Mouse (Mus musculus): ENCODE data around the gene Txnip. TPM values are rescaled to one million over a fixed set of nuclear protein-coding genes. Genes with fewer than 3 reads are reported as not detected.

Txnip gene
- polyA plus RNA-seq, 1 experiment = 110 TPM

GRCm38 (mm10) chr3:96570643-96571042, 12.9 kb downstream of the Txnip start:
- no peak for DNase-seq (ENCODE audit: low read depth)
- TF ChIP-seq POLR2A (IDR thresholded peaks at IDR 0.05; ENCODE audit: borderline replicate concordance, extremely low read depth, insufficient read depth, insufficient read length, poor library complexity, severe bottlenecking) = no peak
- TF ChIP-seq CTCF (IDR thresholded peaks at IDR 0.05; ENCODE audit: borderline replicate concordance, extremely low read depth, insufficient read depth, insufficient read length) = no peak

DNA sequence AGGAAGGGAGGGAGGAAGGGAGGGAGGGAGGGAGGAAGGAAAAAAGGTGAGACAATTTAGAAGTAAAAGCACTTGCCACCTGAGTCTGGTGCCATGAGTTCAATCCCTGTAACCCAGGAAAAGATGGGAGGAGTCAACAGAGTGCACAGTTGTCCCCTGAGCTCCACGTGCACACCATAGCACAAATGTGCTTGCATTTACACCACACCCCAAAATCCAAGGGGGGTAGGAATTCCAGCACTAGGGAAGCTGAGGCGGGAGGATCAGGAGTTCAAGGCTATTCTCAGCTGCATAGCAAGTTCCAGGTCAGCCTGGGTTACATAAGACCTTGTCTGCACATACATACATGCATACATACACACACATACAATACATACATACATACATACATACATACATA, 13.6 kb downstream of the Txnip start:
- TF ChIP-seq POLR2A (IDR thresholded peaks at IDR 0.05; ENCODE audit: borderline replicate concordance, extremely low read depth, insufficient read depth, insufficient read length, poor library complexity, severe bottlenecking) (no peak), CTCF (IDR thresholded peaks at IDR 0.05; ENCODE audit: borderline replicate concordance, extremely low read depth, insufficient read depth, insufficient read length) (no peak)
- no peak for DNase-seq (ENCODE audit: low read depth)

DNA sequence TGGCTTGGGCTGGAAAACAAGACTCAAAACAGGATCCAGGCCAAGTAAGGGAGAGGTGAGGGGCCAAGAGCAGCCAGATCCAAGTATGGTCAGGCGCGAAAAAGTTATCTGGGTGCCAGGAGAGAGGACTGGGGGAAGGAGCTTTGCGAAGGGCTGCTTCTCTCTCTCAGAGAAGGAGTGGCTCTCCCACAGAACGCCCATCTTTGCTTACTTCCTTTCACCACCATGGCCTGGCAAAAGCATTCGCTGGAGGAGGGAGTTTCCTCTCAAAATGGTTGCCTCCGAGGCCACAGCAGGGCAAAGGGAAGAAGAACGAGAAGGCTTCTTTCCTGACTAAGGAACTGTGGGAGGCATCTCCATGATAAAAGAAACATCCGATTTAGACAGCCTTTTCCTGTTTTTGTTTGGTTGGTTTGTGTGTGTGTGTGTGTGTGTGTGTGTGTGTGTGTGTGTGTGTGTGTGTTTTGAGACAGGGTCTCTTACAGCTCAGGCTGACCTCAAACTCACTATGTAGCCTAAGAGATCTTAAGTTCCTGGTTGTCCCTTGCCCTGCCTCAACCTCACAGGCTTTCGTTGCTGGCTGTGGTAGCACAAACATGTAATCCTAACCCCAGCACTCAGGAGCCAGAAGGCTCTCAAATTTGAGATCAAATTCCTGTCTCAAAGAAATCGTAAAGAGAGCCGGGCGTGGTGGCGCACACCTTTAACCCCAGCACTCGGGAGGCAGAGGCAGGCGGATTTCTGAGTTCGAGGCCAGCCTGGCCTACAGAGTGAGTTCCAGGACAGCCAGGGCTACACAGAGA, 14.3 kb downstream of the Txnip start:
- DNase-seq (ENCODE audit: low read depth) = no peak
- TF ChIP-seq POLR2A (IDR thresholded peaks at IDR 0.05; ENCODE audit: borderline replicate concordance, extremely low read depth, insufficient read depth, insufficient read length, poor library complexity, severe bottlenecking) = no peak
- no peak for TF ChIP-seq CTCF (IDR thresholded peaks at IDR 0.05; ENCODE audit: borderline replicate concordance, extremely low read depth, insufficient read depth, insufficient read length)

DNA sequence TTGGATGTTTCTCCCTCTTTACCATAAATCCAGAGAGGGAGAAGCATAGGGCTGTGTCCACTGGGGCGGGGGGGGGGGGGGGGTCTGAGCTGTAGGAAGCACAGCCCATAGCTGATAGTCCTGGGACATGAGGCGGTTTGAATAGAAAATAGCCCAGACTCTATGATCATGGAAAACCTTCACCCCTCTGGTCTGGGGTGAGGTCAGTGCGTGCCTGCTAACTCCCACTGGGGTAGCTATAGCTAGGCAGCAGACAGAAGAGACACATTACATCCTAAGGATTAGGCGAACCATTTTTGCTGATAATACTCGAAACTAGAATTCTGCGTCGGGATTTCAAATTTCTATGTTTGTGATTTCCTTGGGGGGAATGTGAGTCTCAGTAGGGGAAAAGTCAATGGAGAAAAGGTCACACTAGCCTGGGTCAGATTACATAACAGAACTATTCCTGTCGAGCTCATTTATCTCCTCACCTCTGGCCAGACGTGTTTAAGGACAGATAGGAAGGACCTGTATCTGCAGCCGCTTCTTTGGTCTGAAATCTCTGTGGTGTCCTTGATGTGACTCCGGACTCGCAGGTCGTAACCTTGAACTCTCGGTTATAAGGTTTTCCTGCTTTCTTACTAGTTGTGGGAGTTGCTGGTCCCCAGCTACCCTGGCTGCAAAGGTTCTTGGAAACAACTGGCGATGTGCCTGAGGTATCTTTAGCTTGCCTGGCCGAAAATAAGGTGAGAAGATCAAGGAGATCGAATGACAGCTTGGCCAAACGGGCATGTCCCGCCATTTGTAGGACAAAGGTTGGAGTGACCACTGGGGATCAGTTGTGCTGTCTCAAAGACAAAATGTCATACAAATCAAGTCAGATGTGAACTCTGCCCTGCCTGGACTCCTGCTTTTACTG, 16.1 kb downstream of the Txnip start:
- no peak for TF ChIP-seq CTCF (IDR thresholded peaks at IDR 0.05; ENCODE audit: borderline replicate concordance, extremely low read depth, insufficient read depth, insufficient read length)
- no peak for TF ChIP-seq POLR2A (IDR thresholded peaks at IDR 0.05; ENCODE audit: borderline replicate concordance, extremely low read depth, insufficient read depth, insufficient read length, poor library complexity, severe bottlenecking)
- DNase-seq (ENCODE audit: low read depth) = no peak

- TF ChIP-seq POLR2A (IDR thresholded peaks at IDR 0.05; ENCODE audit: borderline replicate concordance, extremely low read depth, insufficient read depth, insufficient read length, poor library complexity, severe bottlenecking) (no peak), CTCF (IDR thresholded peaks at IDR 0.05; ENCODE audit: borderline replicate concordance, extremely low read depth, insufficient read depth, insufficient read length) (no peak)
- DNase-seq (ENCODE audit: low read depth) = no peak
These were observed 17.7 kb downstream of the Txnip start for GRCm38 (mm10) chr3:96575272-96575984.

DNA sequence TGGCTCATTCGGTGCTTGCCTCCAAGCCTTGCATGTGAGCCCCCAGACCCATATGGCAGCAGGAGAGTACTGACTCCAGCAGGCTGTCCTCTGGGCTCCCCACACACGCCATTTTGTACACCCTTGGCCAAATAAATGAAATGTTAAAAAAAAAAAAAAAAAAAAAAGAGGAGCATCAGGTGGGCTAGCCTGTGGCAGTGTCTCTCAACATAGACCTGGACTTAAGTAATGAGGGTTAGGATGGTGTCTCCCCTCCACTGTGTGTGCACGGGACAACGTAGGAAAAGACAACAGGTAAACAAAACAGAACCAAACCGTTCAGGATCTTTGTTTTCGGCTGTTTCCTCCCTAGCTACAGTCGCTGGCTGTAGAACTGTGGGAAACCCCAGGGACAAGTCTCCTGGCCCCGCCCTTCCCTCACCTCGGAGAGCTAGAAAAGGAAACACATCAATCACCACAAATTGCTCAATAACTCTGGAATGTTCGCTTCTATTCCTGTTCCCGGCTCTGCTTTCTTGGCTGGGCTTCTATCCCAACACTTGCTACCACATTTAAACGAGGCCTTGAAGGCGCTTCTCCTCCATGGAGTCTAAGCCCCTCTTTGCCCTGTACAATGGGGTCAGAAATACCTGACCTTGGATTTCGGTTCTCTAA, 18.4 kb downstream of the Txnip start:
- TF ChIP-seq POLR2A (IDR thresholded peaks at IDR 0.05; ENCODE audit: borderline replicate concordance, extremely low read depth, insufficient read depth, insufficient read length, poor library complexity, severe bottlenecking) (no peak), CTCF (IDR thresholded peaks at IDR 0.05; ENCODE audit: borderline replicate concordance, extremely low read depth, insufficient read depth, insufficient read length) (no peak)
- DNase-seq (ENCODE audit: low read depth) = no peak

DNA sequence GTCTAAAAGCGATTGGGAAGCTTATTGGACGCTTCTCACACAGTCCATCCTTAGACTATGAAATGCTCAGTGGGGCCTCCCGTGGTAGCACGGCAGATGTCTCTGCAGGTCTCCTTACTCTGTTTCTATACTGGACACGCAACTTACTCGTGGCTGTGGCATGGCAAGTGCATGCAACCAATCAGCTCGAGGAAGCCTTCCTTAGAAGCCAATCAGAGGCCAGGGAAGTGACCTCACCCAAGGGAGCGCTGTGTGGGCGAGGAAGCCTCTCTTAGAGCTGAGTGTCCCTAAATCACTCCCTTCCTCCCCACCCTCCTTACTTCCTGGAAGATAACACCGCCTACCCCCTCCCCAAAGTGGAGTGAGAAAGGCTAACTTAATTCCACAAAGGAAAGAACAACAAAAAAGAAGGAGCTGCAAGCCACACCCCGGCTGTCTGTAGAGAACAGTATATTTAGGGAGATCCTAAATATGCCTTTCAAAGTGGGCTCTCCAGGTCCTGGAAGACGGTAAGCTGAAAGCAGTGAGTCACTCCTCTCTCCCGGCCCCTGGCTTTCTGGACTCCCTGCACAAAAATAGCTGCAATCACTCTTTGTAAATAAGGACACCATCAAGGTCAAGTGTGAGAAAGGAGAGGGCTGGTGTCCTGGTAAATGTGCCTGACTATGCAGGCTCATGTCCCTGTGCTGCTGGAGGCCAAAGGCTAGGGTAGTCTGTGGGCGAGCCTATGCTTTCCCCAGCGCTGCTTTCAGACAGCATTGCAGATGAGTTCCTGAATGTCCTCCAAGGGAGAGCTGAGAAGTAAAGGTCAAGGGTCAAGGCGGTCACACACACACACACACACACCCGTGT, 19.2 kb downstream of the Txnip start, which contains the start of gene Gm16253:
TSS of gene Gm16253 (plus strand) at position 295 of the 852 bp plus-strand sequence.
- DNase-seq (ENCODE audit: low read depth) = peak; percentile 92
- no peak for TF ChIP-seq CTCF (IDR thresholded peaks at IDR 0.05; ENCODE audit: borderline replicate concordance, extremely low read depth, insufficient read depth, insufficient read length)
- TF ChIP-seq POLR2A (IDR thresholded peaks at IDR 0.05; ENCODE audit: borderline replicate concordance, extremely low read depth, insufficient read depth, insufficient read length, poor library complexity, severe bottlenecking) = no peak

DNA sequence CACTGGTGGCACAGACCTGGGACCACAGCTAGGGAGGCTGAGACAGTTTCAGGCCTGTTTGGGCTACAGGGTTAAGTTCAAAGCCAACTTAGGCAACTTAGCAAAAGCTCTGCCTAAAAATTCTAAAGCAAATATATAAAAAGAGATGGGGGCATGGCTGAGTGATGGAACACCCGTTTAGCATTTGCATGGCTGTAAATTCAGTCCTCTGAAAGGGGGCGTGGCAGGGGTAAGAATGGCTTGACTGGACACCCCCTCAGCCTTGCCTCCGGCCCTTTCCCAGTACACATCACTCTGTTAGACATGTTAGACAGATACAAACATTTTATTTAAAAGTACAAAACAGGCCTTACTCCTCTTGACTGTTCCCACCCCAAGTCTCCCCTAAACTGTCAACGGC, 19.8 kb downstream of the Txnip start:
- TF ChIP-seq POLR2A (IDR thresholded peaks at IDR 0.05; ENCODE audit: borderline replicate concordance, extremely low read depth, insufficient read depth, insufficient read length, poor library complexity, severe bottlenecking) (no peak), CTCF (IDR thresholded peaks at IDR 0.05; ENCODE audit: borderline replicate concordance, extremely low read depth, insufficient read depth, insufficient read length) (no peak)
- DNase-seq (ENCODE audit: low read depth) = no peak

- DNase-seq (ENCODE audit: low read depth) = no peak
- no peak for TF ChIP-seq CTCF (IDR thresholded peaks at IDR 0.05; ENCODE audit: borderline replicate concordance, extremely low read depth, insufficient read depth, insufficient read length)
- no peak for TF ChIP-seq POLR2A (IDR thresholded peaks at IDR 0.05; ENCODE audit: borderline replicate concordance, extremely low read depth, insufficient read depth, insufficient read length, poor library complexity, severe bottlenecking)
These were observed 20.9 kb downstream of the Txnip start for GRCm38 (mm10) chr3:96578561-96579238.
